Mouse (Mus musculus) CH12.LX (cell line): ENCODE results near the gene Plscr5.

ENCODE experiments used
- CTCF ChIP-seq, 2 experiments: IDR thresholded peaks in 1 of 2; conservative IDR thresholded peaks in 1 of 2; 2 replicates each; pipeline ENCODE4 v1.5.1; 2011 to 2012; ENCODE audit warnings: low read depth in 2 of 2, low read length in 2 of 2, improper control_type of control experiment in 1 of 2, inconsistent platforms in 1 of 2, mild to moderate bottlenecking in 1 of 2, moderate library complexity in 1 of 2
- E2F4 ChIP-seq: IDR thresholded peaks from 2 replicates; pipeline ENCODE4 v1.6.1; 2011; ENCODE audit warnings: low read depth, low read length, improper control_type of control experiment; ENCODE audit not compliant: insufficient replicate concordance
- MAFK ChIP-seq: IDR thresholded peaks from 2 replicates; pipeline ENCODE4 v1.6.1; 2011; ENCODE audit warnings: low read length, improper control_type of control experiment; ENCODE audit not compliant: insufficient replicate concordance
- RCOR1 ChIP-seq: conservative IDR thresholded peaks from 2 replicates; pipeline ENCODE4 v1.6.1; 2012; ENCODE audit warnings: low read depth, mild to moderate bottlenecking, inconsistent platforms, low read length, improper control_type of control experiment
- USF1 ChIP-seq: IDR thresholded peaks from 2 replicates; pipeline ENCODE4 v1.6.1; 2014; ENCODE audit warnings: low read depth, mild to moderate bottlenecking, inconsistent platforms, low read length, improper control_type of control experiment
- ZKSCAN1 ChIP-seq: IDR thresholded peaks from 2 replicates; pipeline ENCODE4 v1.6.1; 2012; ENCODE audit warnings: low read depth, inconsistent platforms, low read length, improper control_type of control experiment, borderline replicate concordance

GRCm38 (mm10) chr9:92191295-92191694 is 1.4 kb upstream of the Plscr5 start:
- TF ChIP-seq E2F4 (no peak), USF1 (peak; percentile 91), MAFK (no peak), RCOR1 (no peak), CTCF (conservative IDR thresholded peaks at IDR 0.05 in 1 of 2, IDR thresholded peaks at IDR 0.05 in 1 of 2; ENCODE audit: low read depth in 2 of 2, low read length in 2 of 2) (peak; percentile 14 to 60; a peak in 2 of 4 replicates), ZKSCAN1 (no peak)
